Mouse (Mus musculus) CH12.LX (cell line): ENCODE measurements around the gene Fbxw15.
"Not testable (repeated sequence)": the region's sequence is repeated elsewhere in the genome, so short reads cannot be mapped to it uniquely, and the experiment has no call there.

Experiments
- CHD1 ChIP-seq: IDR thresholded peaks from 2 replicates; pipeline ENCODE4 v1.6.1; 2012; ENCODE audit warnings: low read depth, low read length, improper control_type of control experiment, inconsistent platforms
- MXI1 ChIP-seq: IDR thresholded peaks from 2 replicates; pipeline ENCODE4 v1.6.1; 2011; ENCODE audit warnings: mild to moderate bottlenecking, low read depth, low read length, improper control_type of control experiment

DNA sequence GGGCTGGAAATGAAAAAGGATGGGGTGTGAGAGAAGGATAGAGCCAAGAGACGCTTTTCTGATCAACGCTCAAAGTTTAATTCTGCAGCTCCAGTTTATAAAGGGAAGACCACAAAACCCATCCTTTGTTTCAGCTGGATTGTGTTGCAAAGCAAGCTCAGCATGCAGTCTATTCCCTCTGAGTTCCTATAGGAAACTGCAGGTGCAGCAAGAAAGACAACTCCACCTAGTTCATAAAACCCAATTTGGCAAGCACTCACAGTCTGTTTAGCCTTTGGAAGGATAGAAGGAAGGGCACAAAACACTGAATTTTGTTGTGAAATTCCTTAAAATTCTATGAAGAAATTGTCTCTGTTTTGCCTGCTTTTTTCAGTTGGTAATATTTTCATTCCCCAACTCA is 18.4 kb downstream of the Fbxw15 start:
- not testable (repeated sequence) for TF ChIP-seq MXI1, CHD1
